Mouse (Mus musculus): Measurements from ENCODE around the gene Hmx3.

The Hmx3 gene

DNA sequence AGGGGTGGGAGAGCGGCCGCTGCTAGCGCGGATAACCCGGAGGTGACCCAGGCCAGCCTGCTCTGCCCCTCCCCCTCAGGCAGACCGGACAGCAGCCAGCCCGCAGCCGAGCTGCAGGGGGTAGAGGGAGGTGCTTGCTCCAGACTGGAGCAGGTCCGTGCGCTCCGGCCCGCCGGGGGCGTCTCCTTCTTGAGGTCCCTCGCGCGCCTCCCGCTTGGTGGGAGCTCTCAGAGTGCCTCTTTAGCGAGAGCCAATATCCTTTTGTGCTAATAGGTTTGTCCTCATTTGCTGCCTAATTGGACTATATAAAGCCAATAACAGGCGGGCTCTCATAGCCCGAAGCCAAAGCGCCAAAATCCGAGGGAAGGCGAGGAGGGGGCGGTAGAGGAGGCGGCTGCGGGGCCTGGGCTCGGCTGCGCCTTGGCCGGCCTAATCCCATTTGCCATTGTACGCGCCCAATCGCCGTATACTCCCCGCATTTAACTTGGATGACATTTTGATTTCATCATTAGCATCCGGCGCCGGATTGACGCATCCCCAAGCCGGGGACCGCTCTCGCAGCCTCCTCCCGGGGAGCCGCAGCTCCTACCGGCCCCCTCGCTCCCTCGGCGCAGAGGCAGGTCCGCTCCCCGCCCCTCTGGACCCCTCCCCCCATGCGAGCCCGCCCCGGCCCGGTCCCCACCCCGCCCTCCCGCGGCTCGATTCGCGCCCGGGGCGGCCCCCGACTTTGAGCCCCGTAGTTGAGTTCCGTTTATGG, at the start of gene Hmx3:
Gene Hmx3 (plus strand): TSS at position 753 of the 757 bp plus-strand sequence.
- DNase-seq = peak; percentile 34

DNA sequence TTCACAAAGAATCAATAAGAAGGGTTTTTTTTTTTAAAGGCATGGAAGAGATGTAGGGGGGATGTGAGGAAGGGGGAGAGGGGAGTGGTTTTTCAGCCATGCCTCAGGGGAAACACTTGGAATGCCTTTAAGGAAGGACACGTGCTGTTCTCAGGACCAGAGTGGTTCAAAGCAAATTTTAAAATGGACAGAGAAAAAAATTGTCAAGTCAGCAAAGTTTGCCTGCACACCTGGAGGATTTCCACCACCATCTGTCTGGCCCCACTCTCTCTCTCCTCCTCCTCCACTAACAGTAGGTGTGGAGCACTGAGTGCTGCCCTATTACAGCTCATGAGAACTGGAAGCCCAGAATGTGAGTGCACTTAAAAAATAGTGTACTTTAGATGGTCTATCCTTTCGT, 38.9 kb upstream of the Hmx3 start:
- no peak for DNase-seq

DNA sequence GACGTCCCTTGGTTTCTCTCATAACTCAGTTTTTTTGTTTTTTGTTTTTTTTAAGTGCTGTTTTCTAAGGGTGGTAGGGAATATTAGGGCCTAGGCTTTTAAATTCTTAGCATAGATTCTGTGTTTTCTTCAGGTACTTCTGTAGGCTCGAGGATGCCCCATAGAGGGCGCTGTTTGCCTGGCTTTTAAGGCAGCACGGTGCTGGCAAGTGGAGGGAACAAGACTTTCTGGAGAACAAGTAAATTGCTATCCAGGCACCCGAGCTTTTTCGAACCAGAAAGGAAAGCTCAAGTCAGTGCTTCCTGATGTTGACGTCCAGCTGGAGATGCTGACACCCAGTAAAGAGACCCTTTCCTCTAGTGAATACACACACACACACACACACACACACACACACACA, 2.7 kb upstream of the Hmx3 start:
- peak; percentile 95 for DNase-seq

DNA sequence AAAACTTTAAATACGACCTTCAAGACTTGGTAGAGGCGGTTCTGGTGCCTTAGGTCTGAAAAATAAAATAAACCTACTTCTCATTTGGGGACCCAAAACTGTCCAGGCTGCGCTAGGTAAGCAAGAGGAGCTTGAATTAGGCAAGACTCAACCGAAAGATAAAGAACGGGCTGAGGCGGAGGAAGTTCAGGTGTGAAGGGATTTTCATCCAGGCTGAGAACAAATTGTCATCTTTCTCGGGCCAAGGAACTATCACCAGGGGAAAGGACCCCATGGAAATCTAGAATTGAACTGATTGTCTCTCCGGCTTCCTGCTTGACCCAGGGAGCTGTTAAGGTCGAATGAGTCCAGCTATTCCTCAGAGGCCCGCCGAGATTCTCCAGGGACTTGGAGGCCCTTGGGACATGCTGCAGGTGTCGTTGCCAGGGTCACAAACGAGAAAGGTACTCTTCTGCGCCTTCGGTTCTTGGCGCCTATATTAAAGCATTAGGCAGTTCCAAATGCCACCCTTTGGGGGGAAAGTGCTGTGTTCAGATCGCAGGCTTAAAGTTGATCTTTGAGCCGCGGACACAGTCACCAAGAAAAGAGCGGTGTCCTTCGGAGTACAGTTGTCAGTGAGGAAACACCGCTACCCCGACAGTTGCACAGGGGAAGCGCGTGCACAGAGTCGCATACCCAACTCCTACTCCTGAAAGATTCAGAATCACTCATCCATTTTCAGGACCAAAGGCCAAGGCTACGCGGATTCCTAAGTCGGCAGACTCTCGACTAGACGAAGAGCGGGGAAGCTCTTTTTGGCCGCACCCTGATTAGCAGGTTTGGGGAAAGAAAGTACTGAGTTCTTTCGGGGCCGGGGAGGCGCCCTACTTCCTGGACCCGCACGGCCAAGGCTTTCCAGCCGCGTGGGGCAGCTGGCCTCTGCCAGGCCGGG, 1.2 kb upstream of the Hmx3 start:
- DNase-seq = no peak

DNA sequence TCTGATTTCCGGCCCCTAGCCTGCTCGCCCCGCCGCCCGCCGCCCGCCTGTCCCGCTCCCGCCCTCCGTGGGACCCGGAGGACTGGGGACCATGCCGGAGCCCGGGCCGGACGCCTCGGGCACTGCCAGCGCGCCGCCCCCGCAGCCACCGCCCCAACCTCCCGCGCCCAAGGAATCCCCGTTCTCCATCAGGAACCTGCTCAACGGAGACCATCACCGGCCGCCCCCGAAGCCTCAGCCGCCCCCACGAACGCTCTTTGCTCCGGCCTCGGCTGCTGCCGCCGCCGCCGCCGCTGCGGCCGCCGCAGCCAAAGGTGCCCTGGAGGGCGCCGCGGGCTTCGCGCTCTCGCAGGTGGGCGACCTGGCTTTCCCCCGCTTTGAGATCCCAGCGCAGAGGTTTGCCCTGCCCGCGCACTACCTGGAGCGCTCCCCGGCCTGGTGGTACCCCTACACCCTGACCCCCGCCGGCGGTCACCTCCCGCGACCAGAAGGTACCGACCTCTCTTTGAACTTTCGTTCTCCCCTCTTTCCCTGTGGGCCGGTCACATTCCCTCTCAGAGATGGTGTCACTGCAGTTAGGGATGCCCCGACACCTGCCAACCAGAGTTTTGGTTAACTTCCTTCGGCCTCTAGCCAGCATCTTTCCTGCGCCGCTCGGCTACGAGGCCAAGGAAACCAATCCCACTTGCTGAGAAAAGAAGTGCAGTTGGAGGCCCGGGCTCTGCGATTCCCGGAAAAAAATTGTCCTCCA, 380 bp downstream of the Hmx3 start:
- no peak for DNase-seq

DNA sequence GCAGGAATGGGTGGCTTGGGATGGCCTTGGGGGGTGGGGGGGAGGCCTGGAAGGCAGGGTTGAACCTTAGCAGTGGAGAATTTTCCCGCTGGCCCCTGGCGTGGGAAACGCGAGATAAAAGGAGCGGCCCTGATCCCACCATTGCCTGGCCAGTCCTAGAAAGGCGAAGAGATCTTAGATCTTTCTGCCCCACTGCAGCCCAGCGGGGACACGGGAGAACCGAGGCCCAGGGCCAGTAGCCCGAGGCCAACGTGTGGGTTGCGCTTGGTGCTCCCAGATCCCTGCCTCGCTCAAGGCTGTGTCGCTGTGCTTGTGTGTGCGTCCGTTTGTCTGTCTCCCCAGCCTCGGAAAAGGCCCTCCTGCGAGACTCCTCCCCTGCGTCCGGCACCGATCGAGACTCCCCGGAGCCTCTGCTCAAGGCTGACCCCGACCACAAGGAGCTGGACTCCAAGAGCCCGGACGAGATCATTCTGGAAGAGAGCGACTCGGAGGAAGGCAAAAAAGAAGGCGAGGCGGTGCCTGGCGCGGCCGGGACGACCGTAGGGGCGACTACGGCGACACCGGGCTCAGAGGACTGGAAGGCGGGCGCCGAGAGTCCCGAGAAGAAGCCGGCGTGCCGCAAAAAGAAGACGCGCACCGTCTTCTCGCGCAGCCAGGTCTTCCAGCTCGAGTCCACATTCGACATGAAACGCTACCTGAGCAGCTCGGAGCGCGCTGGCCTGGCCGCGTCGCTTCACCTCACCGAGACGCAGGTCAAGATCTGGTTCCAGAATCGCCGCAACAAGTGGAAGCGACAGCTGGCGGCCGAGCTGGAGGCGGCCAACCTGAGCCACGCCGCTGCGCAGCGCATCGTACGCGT, 1.2 kb downstream of the Hmx3 start:
- peak; percentile 24 for DNase-seq

DNA sequence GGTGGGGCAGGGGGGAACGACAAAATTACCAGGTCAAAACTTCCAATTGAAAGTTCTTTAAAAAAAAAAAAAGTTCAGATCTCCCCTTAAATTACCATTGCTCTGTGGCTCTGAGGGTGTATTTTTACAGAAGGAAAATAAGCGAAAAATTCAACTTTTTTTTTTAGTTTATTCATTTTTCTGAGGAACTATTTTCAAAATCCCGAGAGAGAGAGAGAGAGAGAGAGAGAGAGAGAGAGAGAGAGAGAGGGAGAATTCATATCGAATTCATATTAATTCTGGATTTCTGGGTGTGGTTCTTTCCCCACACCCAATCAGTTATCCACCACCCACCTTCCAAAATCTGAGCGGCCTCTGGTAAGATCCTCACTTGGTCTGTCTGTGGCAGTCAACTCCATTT, 2.2 kb downstream of the Hmx3 start:
- no peak for DNase-seq

DNA sequence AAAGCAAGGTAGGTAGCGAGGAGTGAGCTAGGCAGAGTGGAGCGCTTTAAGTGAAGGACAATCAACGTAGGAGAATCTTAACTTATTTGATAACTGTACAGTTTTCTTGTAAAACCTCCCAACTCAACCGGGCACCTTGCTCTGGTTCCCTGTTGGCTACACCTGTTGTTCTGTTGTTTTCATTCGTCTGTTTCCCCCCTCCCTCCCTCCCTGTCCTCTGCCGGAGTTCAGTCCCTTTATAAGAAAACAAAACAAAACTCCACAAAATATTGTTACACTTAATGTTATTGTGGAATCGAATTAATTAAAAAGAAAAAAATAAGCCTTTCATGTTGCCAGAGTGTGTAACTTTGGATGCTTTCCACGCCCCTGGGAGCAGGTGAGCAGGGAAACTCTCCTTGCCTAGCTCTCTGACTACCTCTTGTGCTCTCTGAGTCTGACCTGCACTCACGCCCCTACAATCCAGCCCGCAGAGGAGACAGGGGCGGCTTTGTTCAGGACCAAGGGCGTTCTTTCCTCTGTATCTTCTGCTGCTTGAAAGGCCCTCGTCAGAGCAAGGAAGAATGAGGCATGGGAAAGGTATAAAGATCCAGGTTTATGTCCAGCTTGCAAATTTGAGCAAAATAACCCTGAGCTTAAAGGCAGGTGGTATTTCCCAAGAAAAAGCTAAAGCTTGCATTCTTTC, 3.2 kb downstream of the Hmx3 start:
- no peak for DNase-seq

DNA sequence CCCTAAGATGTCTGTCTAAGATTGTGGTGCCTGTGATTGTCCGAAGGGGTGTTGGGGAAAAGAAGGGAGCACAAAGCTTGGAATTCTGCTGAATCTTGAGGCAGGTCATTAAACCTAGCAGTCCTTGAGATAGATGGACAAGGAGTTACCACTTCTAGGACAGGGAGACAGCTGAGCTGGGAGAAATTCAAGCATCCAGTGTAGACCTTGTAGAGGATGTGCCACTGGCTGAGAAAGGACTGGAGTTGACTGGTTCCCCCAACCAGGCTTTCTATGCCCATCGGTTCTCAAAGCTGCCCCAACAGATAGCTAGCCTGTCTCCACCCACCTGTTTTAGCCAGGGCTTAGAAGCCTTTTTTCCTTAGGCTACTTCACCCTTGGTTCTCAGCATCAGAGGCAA, 3.8 kb downstream of the Hmx3 start:
- no peak for DNase-seq

DNA sequence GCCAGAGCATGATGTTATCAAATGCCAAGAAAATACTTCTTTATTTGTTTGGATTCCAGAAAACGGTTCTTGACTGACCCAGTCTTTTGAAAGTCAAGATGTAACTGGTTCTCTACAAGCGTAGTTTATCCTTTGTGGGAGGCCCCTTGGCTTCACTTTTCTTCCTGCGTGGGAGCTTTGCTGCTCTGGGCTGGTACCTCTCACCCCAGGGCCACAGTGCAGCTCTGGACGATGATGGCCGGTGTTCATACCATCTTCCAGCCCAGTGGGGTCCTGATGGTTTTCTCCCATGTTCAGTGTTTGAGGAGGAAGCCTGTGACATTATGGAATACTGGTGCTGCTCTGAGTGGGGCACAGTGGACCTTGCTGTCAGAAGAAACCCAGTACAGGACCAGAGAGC, 4.8 kb downstream of the Hmx3 start:
- DNase-seq = no peak

DNA sequence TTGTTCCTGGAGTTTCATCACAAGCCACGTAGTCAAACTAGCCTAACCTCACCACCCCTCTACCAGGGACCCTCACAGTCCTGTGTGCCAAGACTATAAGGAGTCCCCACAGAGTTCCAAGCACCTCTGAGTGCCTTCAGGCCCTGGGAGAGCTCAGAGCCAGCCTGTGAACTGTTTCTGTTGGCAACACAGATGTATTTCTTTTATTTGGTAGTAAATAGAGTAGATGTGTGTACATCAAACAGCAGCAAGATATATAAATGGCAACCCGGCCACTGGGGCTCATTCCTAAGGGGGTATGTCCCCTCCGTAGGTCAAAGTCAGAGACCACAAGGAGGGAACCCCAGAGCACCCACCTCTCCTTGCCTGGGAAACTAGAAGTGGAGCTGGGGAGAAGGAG, 5.8 kb downstream of the Hmx3 start, which contains the start of gene Hmx2:
Gene Hmx2 (plus strand): TSS at position 301 of the 400 bp plus-strand sequence.
- no peak for DNase-seq

DNA sequence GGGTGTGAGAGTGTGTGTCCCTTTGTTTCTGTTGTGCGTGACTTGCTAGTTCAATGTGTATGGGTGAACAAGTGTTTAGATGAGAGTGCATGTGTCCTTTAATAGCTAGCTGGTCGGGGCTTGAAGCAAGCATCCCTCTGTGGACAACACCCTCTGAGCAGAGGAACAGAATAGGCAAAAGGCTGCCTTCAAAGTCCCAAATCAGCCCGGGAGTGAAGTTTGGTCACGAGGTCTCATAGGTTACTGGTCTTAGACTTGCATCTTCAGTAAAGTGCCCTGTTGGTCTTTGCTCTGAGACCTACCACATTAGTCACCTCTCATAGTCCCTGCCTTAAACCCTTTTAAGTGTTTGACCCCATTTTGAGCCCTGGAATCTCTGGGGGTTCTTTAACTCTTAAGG, 8.8 kb downstream of the Hmx3 start:
- no peak for DNase-seq

DNA sequence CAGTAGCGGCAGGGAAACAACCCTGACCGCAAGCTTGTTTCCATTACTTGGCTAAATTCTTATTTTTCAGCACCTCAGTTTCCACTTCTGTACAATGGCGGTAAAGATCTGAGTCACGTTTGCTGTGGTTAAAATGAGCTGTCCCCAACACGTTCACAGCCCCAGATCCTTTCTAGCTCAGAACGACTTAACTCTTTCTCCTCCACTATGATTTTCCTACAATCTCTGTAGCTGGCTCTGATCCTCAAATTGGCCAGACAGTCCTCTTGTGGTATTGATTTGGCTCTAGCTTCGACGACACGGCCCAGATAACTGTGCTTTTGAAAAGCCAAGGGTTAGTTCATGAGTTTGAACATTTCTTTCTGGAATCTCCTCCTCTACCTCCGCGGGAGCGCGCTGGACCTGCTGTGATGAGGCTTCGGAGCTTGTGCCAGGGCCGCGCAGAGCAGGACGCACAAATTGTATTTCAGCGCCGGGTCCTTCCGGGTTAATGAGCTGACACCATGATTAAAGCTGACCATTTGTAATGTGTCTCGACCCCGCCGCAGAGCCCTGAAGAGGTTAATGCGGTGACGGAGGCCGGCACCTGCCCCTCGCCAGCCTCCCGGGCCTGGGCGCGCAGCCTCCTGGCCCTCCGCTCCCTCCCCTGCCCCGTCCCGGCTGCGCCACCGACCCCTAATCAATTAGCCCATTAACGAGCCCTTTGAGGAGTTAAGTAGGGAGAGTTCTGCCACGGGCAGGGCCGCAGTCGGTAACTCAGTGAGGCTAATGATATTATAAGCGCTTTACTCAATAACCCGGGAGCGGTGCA, 9.5 kb downstream of the Hmx3 start:
- no peak for DNase-seq

DNA sequence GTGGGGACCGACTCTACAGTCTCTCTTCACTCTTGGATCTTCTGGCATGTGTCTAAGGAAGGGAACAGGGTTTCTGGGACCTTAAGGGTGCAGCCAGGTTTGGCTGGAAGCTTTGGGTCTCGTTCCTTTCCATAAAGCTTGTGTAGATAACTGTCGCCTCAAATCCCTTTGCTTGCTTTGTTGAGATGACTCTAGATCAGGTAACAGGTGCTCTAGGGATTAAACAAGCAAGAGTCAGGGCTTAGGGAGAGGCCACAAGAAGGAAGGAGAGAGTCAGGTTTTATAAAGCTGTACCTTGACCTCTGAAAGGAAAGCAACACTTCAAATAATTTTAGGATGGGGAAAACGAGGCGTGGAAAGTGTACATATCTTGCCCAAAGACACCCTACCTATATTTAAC, 10.1 kb downstream of the Hmx3 start:
- no peak for DNase-seq

DNA sequence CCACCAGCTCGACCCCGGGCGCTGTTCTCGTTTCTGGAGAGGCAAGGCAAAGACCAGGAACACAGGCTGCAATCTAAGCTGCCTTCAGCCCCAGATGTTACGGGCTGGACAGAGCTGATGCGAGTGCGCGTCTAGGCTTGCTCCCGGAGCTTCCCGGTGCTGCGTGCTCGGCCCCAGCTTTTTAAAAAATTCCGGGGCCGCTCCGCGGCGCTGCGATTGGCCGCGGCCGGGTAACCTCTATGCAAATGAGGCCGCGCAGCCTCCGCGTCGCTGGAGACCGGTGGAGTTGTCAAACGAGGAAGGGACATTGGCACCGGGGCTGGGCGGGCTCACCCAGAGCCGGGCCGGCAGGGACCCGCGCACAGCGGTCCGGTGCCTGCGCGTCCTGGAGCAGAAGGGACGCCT, 11.1 kb downstream of the Hmx3 start:
- peak; percentile 53 for DNase-seq

DNA sequence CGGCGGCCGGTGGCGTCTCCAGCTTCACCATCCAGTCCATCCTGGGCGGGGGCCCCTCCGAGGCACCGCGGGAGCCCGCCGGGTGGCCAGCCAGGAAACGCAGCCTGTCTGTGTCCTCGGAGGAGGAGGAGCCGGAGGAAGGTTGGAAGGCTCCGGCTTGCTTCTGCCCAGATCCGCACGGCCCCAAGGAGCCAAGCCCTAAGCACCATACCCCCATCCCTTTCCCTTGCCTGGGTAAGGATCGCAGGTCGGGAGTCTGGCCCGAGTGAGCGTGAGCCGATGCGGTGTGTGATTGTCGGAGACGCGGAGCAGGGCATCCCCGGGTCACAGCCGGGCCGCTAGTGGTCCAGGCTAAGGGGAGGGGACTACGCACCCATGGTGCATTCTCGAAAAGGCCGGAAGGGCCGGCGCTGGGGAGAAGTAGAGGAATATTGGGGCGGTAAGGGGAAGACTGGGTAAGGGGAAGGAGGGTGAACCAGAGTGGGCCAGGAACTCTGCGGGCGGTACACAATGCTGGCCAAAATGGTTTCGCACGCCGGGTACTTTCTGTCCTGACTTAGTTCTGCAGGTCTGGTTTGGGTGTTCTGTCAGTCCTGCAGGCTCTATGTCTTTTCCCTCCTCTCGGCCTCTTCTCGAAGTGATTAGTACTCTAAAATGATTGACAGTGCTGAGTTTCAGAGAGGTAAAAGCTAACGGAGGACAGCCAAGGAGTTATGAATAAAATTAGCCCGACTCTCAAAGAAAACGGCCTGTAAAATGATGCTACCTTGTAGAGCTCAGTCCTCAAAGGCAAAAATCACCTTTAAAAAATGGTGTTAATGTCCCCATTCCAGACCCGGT, 11.9 kb downstream of the Hmx3 start:
- peak; percentile 28 for DNase-seq

DNA sequence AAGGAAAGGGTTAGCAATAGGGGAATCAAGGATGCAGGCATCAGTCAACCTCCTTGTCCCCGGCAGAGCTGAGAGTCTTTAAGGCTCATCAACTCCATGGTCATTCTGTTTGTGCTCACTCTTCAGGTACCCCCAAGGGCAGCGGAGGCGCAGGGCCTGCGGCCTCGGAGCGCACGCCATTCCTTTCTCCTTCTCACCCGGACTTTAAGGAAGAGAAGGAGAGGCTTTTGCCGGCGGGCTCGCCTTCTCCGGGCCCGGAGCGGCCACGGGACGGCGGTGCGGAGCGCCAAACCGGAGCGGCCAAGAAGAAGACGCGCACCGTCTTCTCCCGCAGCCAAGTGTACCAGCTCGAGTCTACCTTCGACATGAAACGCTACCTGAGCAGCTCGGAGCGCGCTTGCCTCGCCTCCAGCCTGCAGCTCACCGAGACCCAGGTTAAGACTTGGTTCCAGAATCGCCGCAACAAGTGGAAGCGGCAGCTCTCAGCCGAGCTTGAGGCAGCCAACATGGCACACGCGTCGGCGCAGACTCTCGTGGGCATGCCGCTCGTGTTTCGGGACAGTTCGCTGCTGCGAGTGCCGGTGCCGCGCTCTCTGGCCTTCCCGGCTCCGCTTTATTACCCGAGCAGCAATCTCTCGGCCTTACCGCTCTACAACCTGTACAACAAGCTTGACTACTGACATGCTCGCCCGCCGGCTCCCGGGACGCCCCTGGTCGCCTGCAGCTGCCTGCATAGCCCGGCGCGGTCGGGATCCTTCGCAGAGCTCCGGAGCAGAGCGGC, 12.8 kb downstream of the Hmx3 start:
- peak; percentile 41 for DNase-seq

DNA sequence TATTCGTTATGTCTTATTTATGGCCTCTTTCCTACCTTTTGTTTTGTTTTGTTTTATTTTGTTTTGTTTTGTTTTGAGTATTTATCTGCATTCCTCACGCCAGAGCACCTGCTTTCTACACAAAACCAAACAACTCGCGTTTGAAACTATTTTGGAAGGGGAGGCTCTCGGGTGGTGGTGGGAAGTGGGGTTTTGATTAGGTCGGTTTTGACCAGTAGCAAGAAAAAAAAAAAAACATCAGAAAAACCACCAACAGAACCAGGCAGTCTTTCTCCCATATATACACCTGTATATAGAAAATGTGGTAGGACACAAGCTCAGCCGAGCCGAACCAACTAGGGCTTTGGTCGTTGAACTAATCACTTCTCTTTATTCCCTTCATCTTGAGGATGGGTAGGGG, 13.4 kb downstream of the Hmx3 start:
- no peak for DNase-seq
